Mouse (Mus musculus): ENCODE data around the gene Erbb3. TPM values are rescaled to one million over a fixed set of nuclear protein-coding genes. Genes with fewer than 3 reads are reported as not detected.
"Not testable (repeated sequence)": the region's sequence is repeated elsewhere in the genome, so short reads cannot be mapped to it uniquely, and the experiment has no call there.

Erbb3 gene
- total RNA-seq, 2 experiments from 2014 or later = 4.8 to 7.2 TPM

DNA sequence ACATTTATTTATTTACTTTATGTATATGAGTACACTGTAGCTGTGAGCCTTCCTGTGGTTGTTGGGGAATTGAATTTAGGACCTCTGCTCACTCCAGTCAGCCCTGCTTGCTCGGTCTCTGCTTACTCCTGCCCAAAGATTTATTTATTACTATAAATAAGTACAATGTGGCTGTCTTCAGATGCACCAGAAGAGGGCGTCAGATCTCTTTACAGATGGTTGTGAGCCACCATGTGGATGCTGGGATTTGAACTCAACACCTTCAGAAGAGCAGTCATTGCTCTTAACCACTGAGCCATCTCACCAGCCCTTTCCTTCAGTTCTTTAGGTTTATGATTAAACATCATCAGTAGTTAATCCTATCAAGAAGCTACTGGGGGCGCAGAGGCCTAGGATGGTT is 25.5 kb upstream of the Erbb3 start:
- intact Hi-C loops (cut with DNase I; ENCODE audit: low total_unique reads) = loop anchor here (5.0 kb wide), 1 partner anchor 58 kb away; no protein-coding TSS in a partner anchor
- no peak for DNase-seq

DNA sequence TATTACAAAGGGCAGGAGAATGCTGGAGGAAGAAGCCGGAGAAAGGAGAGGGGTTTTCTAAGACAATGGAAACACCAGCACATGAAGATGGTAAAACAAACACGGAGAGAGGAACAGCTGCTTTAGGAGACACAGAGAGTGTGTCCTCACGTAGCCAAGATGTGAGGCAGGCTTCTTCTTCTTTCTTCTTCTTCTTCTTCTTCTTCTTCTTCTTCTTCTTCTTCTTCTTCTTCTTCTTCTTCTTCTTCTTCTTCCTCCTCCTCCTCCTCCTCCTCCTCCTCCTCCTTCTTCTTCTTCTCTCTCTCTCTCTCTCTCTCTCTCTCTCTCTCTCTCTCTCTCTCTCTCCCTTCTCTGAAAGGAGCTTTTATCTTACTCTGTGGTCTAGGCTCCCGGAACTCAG is 24.4 kb upstream of the Erbb3 start:
- intact Hi-C loops (cut with DNase I; ENCODE audit: low total_unique reads) = loop anchor here (5.0 kb wide), 1 partner anchor 57 kb away; no protein-coding TSS in a partner anchor

DNA sequence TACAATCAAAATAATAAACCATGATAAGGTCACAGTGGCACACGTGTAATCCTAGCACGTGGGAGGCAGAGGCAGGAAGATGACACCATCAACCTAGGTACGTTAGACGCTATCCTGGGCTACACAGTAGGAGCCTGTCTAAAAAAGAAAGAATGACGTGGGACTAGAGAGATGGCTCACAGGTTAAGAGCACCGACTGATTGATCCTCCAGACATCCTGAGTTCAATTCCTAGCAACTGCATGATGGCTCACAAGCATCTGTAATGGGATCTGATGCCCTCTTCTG is 23.6 kb upstream of the Erbb3 start:
- intact Hi-C loops (cut with DNase I; ENCODE audit: low total_unique reads) = loop anchor here (5.0 kb wide), 1 partner anchor 56 kb away; no protein-coding TSS in a partner anchor
- no peak for DNase-seq

More for the DNA sequence above, 24.4 kb upstream of the Erbb3 start:
- DNase-seq = not testable (repeated sequence)

DNA sequence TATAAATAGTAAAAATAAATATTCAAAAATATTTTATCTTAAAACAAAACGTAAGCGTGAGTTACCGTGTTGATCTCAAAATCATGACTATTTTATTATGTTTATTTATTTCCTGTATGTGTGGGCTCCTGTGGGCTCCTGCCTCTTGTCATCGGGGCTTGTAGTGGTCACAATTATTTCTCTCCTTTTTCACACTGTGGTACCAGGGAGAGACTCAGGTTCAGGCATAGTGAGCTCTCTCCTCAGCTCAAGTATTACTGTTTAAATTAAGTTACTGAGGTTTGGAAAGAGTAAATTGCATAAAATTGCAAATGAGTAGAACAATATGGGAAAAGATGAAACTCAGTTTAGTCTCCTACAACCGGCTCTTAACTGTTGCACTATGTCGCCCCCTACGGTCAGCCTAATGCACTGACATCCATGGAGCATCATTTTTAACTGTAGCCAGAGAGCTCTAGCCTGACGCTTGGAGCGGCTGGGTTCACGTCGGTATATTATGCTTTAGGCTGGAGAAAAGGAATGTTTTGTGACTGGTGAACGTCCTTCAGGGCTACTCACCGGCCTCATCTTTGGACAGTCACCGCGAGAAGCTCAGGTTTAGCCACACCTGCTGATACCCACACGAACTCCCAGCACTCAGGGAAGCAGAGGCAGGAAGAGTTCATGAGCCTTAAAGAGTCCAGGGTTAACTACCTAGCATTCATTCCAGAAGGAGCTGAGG is 23.1 kb upstream of the Erbb3 start:
- intact Hi-C loops (cut with DNase I; ENCODE audit: low total_unique reads) = loop anchor here (5.0 kb wide), 1 partner anchor 55 kb away; no protein-coding TSS in a partner anchor
- DNase-seq = peak; percentile 72

DNA sequence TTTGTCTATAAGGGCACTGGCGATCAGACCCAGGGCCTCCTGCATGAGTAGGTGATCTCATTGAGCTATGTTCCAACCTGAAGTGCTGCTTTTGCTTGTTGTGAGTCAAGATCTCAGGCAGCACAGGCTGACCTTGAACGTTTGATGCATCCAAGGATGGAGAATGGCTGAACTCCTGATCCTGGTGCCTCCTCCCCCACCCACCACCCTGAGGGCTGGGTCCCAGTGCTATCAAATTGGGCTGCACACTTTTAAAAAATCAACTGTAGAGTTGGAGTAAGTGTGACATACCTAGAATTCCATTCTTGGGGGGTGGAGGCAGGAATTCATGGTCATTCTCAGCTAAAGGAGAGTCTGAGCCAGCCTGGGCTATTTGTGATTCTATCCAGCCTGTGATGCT is 17.0 kb upstream of the Erbb3 start:
- intact Hi-C loops (cut with DNase I; ENCODE audit: low total_unique reads) = no loop called here
- no peak for DNase-seq

DNA sequence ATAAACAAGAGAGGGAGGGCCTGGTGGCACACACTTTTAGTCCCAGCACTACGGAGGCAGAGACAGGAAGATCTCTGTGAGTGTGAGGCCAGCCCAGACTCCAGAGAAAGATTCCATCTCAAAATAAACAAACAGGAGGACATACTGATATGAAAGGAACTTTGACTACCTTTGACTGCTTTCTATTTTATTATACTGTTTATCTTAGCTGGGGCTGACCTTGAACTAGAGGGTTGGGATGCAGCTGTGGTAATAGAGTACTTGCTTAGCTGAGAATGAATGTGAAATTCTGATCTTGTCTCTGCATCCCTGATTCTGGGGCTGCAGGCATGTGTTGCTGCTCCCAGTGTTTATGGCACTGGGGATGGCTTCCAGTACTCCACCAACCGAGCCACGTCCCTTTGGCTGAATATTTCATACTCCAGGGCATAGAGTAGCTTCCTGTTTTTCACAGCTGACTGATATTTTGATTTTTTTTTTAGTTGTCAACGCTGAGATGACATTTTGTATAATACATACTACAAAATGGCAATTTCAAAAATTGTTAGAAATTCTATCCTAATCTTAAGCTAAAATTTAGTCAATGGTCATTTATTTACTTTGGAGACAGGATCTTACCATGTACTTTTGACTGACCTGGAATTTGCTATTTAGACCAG is 13.1 kb upstream of the Erbb3 start:
- intact Hi-C loops (cut with DNase I; ENCODE audit: low total_unique reads) = no loop called here

DNA sequence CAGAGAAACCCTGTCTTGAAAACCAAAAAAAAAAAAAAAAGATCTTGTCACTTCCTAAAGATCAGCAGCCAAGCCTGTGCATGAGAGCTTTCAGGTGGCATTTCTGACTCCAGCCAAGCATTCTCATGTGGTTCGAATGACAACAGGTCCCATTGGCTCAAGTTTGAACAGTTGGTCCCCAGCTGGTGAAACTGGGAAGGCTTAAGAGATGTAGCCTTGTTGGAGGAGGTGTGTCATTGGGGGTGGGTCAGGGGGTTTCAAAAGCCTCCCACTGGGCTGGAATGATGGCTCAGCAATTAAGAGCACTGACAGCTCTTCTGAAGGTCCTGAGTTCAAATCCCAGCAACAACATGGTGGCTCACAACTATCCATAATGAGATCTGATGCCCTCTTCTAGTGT is 12.0 kb upstream of the Erbb3 start:
- DNase-seq = no peak
- intact Hi-C loops (cut with DNase I; ENCODE audit: low total_unique reads) = no loop called here

More for the DNA sequence above, 13.1 kb upstream of the Erbb3 start:
- DNase-seq = no peak

DNA sequence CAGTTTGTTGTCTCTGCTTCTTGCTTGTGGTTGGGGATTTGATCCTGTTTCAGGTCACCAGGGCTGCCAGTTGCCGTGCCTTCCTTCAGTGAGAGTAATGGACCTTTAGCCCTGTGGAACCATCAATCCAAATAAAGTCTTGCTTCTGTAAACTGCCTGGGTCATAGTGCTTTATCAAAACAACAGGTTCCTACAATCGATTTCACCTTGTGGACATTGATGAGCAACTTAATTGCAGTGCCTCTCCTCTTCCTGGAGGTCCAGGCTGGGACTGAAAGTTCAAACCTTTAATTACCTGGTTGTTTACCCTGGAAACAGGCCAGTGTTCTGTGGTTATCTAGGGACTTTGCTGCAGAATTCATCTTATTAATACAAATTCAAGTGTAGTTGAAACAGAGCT is 9.0 kb upstream of the Erbb3 start:
- intact Hi-C loops (cut with DNase I; ENCODE audit: low total_unique reads) = no loop called here
- no peak for DNase-seq

DNA sequence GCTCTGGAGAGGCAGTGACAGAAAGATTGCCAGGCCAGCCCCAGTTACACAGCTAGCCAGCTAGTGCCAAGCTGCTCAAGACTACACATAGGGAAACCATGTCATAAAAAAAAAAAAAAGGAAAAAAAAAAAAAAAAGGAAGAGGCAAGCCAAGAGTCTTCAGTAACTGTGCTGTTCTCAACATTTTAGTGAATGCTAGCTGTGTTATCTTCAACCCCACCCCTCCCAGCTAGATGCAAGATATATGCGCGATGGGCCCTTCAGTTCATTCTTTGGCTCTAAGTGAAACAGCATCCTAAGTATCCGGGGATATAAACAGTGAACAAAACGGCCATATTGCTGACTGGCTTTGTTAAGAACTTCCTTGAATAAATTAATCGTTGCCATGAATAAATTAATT is 3.3 kb upstream of the Erbb3 start:
- no peak for DNase-seq
- intact Hi-C loops (cut with DNase I; ENCODE audit: low total_unique reads) = no loop called here

DNA sequence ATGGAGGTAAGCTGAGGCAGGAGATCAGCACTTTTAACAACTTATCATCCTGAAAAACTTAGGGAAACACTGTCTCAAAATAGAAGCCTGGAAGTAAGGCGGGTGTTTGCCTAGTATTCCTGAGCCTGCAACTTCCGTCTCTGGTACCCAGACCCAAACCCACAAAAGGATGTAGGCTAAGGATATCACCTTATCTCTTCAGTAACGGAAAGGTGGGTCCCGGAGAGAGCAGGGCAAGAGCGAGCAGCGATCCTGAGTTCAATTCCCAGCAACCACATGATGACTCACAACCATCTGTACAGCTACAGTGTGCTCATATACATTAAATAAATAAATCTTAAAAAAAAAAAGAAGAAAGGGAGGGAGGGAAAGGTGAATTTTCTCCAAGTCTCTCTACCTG is 2.0 kb upstream of the Erbb3 start:
- DNase-seq = no peak
- intact Hi-C loops (cut with DNase I; ENCODE audit: low total_unique reads) = no loop called here

DNA sequence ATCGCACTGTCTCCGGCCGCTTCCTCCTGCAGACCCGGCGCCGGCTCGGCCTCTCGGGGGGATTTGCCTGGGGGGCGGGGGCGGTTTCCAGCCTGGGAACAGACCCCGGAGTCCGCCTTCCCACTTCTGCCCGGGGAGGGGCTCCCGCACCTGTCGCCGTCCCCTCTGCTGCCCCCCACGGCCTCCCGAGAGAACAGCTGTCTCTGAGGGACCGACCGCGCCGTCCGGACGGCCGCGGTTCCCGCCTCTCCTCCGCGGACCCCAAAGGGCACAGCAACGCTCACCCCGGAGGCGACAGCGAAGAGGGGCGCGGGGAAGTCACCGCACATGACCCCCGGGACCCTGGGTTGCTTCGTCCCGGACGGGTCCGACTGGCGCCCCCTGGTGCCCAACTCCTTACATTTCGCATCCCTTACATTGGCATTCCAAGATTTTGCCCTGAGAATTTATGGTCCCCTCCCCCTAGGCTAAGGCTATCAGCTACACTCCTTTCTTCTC is 790 bp upstream of the Erbb3 start:
- intact Hi-C loops (cut with DNase I; ENCODE audit: low total_unique reads) = no loop called here
- peak; percentile 48 for DNase-seq

DNA sequence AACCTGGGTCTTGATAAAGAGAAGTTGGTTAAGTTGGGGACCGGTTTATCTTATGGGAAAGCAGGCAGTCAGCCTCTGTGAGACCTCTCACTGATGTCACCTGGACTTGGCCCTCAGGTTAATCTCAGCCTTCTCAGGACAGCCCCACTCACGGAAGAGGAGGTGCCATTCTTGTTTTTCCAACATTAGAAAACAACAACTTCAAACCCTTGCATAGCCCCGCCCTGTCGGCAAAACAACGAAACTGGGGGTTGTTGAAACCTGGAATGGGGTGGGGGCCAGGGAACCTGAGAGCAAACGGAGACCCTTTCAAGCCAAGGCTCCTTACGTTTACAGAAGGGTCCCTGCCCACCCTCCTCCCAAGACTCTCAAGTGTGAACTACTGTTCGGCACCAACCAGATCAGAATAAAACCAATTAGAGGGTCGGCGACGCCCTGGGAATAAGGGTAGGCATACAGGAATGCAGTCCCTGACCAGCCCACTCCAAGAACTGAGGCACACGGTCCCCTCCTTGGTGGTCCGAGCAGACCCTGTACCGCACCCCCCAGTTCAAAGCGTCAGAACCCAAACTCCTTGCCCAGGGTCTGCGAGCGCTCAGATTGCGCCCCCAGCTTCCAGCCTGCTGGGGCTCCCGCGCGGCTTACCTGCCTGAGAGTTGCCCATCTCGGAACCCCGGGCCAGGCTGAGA is 533 bp downstream of the Erbb3 start:
- DNase-seq = no peak
- intact Hi-C loops (cut with DNase I; ENCODE audit: low total_unique reads) = no loop called here

DNA sequence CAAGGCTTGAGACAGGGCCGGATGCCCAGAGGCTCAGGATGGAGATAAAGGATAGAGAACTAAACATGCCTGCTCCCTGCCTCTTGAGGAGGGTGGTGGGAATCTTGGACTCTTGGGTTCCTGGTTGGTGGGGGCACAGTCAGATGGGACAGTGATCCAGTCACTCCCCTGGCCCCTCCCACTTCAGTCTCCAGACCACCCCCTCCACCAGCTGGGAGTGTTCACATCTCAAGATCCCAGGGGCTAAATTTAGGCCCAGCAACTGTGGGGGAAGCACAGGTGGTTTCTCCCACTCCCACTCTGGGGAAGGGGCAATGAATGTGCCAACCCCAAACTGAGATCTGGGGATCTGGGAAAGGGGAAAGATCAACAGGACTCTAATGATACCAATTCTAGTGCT is 1.3 kb downstream of the Erbb3 start:
- intact Hi-C loops (cut with DNase I; ENCODE audit: low total_unique reads) = no loop called here
- DNase-seq = no peak

DNA sequence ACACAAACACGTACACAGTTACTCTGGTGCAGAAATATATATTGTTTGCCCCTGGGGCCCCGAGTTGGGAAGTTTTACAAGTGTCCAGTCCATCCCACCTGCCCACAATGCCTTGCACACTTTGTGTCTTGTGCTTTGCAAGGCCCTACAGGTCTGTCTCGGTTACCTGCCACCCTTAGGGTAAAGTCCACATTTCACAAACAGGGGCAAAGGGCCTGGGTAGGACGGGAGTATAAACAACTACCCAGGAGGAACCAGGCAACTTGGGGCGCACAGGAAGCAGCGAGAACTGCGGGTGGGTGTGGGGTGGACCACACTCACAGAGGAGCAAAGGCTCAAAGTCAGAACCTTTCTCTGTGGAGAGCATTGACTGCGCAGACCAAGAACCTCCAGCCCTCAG is 1.8 kb downstream of the Erbb3 start:
- no peak for DNase-seq
- intact Hi-C loops (cut with DNase I; ENCODE audit: low total_unique reads) = no loop called here

DNA sequence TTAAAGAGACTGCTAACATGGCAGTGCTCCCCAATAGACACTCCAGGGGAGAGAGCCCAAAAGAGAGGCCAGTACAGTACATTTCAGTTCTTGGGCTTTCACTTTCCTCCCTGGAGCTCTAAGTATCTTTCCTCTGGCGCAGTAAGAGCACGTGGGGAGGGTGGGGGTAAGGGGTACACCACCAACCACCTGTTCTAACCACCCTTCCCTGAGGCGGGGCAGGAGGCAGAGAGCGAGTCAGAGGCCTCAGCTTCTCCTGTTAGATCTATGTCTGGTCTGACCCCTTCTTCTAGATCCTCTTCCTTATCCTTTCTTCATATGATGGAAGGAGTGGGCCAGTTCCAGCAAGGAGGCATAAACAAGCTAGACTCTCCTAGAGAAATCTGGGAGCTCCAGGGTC is 2.3 kb downstream of the Erbb3 start:
- intact Hi-C loops (cut with DNase I; ENCODE audit: low total_unique reads) = no loop called here
- DNase-seq = no peak

DNA sequence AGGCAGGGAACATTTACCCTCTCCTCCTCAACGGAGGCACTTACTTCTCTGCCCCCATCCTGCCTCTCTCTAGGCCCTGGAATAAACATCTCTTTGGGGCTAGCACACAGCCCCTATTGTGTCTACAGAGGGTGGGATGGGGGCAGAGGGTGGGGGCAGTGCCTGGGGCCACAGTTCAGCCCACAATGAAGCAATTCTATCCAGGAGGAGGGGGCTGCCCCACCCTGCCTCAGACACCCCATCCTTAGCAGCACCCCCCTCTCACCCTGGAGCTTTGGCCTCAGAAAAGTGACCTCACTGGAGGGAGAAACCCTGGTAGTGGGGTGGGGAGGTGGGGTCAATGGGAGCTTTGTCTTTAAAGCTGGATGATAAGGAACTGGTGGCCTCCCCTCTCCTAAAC is 2.9 kb downstream of the Erbb3 start:
- no peak for DNase-seq
- intact Hi-C loops (cut with DNase I; ENCODE audit: low total_unique reads) = no loop called here

DNA sequence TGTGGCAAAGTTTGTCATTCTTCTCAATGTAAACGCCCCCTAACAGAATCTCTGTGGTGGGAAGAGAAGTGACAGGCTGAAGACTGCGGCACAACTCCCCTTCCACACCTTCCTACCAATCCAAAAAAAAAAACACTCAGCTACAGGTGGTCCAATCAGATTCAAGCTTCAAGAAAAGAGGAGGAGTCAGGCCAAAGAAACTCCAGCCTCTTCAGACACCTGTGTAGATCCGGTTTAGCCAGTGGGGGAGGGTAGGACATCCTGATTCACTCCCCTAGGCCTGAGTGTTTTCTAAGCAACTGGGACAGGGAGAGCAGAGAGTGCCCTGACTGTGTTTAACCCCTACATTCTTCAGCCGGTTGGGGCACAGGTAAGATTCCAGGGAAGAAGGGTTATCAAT is 5.1 kb downstream of the Erbb3 start:
- intact Hi-C loops (cut with DNase I; ENCODE audit: low total_unique reads) = no loop called here
- no peak for DNase-seq

DNA sequence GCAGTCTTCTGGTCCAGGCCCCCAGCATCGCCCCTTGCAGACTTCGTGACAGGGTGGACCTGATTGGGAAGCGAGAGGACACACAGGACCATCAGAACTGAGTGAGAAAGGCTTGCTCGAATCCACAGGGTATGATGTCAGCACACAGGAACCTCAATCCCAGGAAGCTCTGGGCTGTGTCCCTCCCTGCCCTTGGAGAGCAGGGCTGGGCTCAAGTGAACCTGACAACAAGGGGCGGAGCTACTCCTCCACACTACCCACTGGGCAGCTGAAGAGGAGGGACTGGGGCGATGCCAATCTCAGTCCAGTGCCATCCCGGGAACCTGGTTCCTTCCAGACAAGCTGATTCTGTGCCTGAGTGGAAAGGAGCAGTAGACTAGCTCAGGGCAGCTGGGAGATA is 5.8 kb downstream of the Erbb3 start:
- intact Hi-C loops (cut with DNase I; ENCODE audit: low total_unique reads) = no loop called here
- peak; percentile 67 for DNase-seq

DNA sequence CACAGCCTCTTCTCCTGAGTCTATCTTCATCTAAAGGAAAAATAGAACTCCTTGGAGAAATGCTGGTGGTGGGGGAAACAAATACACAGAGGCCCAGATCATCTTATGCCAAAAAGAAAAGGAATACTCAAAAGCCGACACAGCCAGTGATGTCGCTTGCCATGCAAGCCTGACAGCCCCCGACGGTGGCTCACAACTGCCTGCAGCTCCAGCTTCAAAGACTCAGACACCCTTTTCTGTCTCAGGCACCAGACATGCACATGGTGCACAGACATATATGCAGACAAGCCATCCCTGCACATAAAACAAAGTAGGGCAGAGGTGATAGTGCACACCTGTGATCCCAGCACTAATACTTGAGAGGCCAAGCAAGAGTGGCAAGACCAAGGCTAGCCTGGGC is 9.7 kb downstream of the Erbb3 start:
- no peak for DNase-seq
- intact Hi-C loops (cut with DNase I; ENCODE audit: low total_unique reads) = no loop called here

DNA sequence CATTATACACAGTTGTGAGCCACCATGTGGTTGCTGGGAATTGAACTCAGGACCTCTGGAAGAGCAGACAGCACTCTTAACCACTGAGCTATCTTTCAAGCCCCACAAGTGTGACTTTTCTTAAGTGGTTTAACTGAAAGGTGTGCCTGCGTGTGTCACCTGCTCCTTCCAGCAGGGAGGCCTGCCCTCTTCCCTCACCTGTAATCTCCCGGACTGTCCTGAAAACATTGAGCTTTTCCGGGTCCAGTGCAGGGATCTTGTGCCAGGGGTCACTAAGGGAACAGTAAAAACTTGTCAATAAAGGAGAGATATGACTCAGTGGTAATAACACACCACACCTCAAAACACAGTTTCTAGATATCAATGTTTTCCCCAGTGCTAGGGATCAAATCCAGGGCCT is 10.2 kb downstream of the Erbb3 start:
- intact Hi-C loops (cut with DNase I; ENCODE audit: low total_unique reads) = no loop called here
- no peak for DNase-seq

DNA sequence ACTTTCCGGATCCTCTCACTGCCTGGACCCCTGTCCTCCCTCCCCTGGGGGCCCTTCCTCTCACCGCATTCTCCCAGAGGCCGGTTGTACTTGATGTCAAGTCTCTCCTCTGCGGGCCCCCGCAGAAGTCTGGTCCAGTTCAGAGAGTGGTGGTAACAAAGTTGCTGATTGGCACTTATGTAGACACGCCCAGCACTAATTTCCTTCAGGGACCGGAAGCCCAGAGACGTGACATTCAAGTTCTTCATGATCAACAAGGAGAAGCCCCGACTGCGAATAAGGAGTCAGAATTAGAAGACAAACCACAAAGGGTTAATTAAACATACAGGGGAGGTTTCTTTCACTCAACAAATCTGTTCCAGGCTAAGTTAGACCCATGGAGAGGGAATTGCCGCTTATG is 11.1 kb downstream of the Erbb3 start:
- intact Hi-C loops (cut with DNase I; ENCODE audit: low total_unique reads) = no loop called here

More for the DNA sequence above, 11.1 kb downstream of the Erbb3 start:
- no peak for DNase-seq
